13 mouse cellular contexts compared by ENCODE assay signal in the genomic region with DNA sequence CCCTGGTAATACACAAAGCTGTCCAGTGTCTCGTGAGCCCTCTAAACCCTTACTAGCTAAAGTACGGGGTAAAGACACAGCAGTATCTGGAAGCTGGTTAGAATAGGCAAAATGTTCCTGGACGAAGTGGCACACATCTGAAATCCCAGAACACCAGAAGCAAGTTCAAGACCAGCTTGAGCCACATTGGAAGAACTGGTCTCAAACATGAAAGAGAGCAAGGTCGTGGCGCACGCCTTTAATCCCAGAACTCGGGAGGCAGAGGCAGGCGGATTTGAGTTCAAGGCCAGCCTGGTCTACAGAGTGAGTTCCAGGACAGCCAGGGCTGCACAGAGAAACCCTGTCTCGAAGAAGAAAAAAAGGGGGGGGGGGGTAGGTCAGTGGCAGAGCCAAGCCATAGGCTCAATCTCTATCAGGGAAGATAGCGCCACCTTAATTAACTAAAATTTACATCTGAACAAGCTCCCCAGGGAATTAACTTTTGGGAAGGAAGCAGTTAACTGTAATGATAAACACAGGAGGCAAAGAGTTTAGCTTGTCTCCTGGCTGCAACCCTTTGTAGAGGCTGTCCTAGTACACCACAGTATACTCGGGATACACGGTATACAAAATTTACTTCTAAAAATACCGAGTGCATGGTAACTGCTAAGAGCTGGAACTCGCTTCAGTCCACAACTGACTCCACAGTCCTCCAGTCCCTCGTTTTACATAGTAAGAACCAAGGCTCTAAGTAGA. TPM values are rescaled to one million over a fixed set of nuclear protein-coding genes. Genes with fewer than 3 reads are reported as not detected.
DNase-seq lines count a peak whose midpoint lies in the region; ATAC-seq and TF ChIP-seq lines count a peak whose summit lies in the region.
"Had no signal": no experiment of that assay in that cellular context is flagged by ENCODE, and none has a peak within 500 bp of the region (broad histone marks: within the 10 kb centered on the region; RNA-seq: fewer than 3 reads in every experiment).

No protein-coding gene starts in this region.

- ATAC-seq in embryonic facial prominence, embryonic 15.5 days (ENCODE audit: insufficient number of reproducible peaks, low FRiP score, low TSS enrichment, low read depth) = no peak
- ATAC-seq in liver, embryonic 12.5 days = no peak

- no peak for TF ChIP-seq POLR2A in liver, adult 2 months (IDR thresholded peaks at IDR 0.05; ENCODE audit: extremely low read depth, insufficient read depth, low read length)

- H3K27ac ChIP-seq in liver, adult 2 months (replicated peaks; ENCODE audit: insufficient read depth, low read depth, low read length) = peak overlapping the region; percentile 66
- H3K27ac ChIP-seq in embryonic facial prominence, embryonic 15.5 days (replicated peaks) = peak overlapping the region; percentile 60
- H3K27ac ChIP-seq in liver, embryonic 12.5 days = no peak overlapping the region
- H3K27ac ChIP-seq: heart, adult 2 months; liver, embryonic 15.5 days had no signal

- H3K4me3 ChIP-seq in liver, adult 2 months (ENCODE audit: insufficient read depth, low read depth, low read length) = no peak overlapping the region
- H3K4me3 ChIP-seq in embryonic facial prominence, embryonic 15.5 days (replicated peaks) = no peak overlapping the region
- H3K4me3 ChIP-seq in liver, embryonic 12.5 days = no peak overlapping the region
- H3K4me3 ChIP-seq: heart, adult 2 months; liver, embryonic 15.5 days; myocyte had no signal

- H3K4me1 ChIP-seq in liver, adult 2 months (ENCODE audit: control insufficient read depth, insufficient read depth, low read length) = peaks cover 71% of the 10 kb centered on the region
- H3K4me1 ChIP-seq in embryonic facial prominence, embryonic 15.5 days = peaks cover 49% of the 10 kb centered on the region
- H3K4me1 ChIP-seq in liver, embryonic 12.5 days = peaks cover 19% of the 10 kb centered on the region

- WGBS in liver, adult 2 months = 48% methylated on average over 15 of the region's 15 CpGs
- 52% methylated on average over 15 of the region's 15 CpGs for WGBS in embryonic facial prominence, embryonic 15.5 days
- 32% methylated on average over 15 of the region's 15 CpGs for WGBS in liver, embryonic 12.5 days (ENCODE audit: insufficient replicate concordance)

- H3K79me2 ChIP-seq in liver, adult 2 months (ENCODE audit: control insufficient read depth, insufficient read depth, low read length) = peaks cover 4% of the 10 kb centered on the region; the same call in 1 of the 2 replicates

- H3K36me3 ChIP-seq in liver, adult 2 months (ENCODE audit: control insufficient read depth, insufficient read depth, low read length) = peaks cover 66% of the 10 kb centered on the region
- peaks cover 40% of the 10 kb centered on the region for H3K36me3 ChIP-seq in embryonic facial prominence, embryonic 15.5 days
- H3K36me3 ChIP-seq in liver, embryonic 12.5 days = peaks cover 13% of the 10 kb centered on the region; the same call in 1 of the 2 replicates

- H3K4me2 ChIP-seq in embryonic facial prominence, embryonic 15.5 days (replicated peaks) = no peak overlapping the region
- H3K4me2 ChIP-seq in liver, embryonic 12.5 days = 0 out of 2 replicates have a peak overlapping the region, but pooled peaks have one; percentile 4
- H3K4me2 ChIP-seq: liver, embryonic 15.5 days had no signal

- H3K9ac ChIP-seq in liver, adult 2 months (ENCODE audit: low read depth, low read length) = peak overlapping the region; percentile 25; the same call in 1 of the 2 replicates
- no peak overlapping the region for H3K9ac ChIP-seq in embryonic facial prominence, embryonic 15.5 days
- no peak overlapping the region for H3K9ac ChIP-seq in liver, embryonic 12.5 days
- H3K9ac ChIP-seq: liver, embryonic 15.5 days had no signal

- TF ChIP-seq CTCF in liver, adult 2 months (IDR thresholded peaks at IDR 0.05; ENCODE audit: low read depth, low read length) = no peak

- no peaks in the 10 kb centered on the region for H3K27me3 ChIP-seq in liver, adult 2 months (ENCODE audit: control insufficient read depth, insufficient read depth, low read length)
- no peaks in the 10 kb centered on the region for H3K27me3 ChIP-seq in embryonic facial prominence, embryonic 15.5 days
- peaks cover 87% of the 10 kb centered on the region for H3K27me3 ChIP-seq in liver, embryonic 12.5 days (replicated peaks)

- DNase-seq in liver, adult 2 months (ENCODE audit: extremely low read depth, low read depth, low spot score) = peak; percentile 18
- no peak for DNase-seq in liver
- peak; percentile 87 for DNase-seq in R1 (ENCODE audit: low read depth, low spot score)
- no peak for DNase-seq in frontal cortex, postnatal 25 days (ENCODE audit: low spot score in 2 of 2)
- DNase-seq in thymus, postnatal 0 days (ENCODE audit: low spot score) = no peak
- no peak for DNase-seq in ovary, adult 18-20 months (ENCODE audit: low spot score)
- DNase-seq: heart, adult 2 months; right cerebral cortex, postnatal 25 days had no signal

- H3K9me3 ChIP-seq in embryonic facial prominence, embryonic 15.5 days (replicated peaks) = no peaks in the 10 kb centered on the region
- H3K9me3 ChIP-seq in liver, embryonic 12.5 days (replicated peaks) = no peaks in the 10 kb centered on the region
- H3K9me3 ChIP-seq: liver, embryonic 15.5 days had no signal

RNA-seq across cellular contexts. Expression of gene Sdc4, which starts 13.6 kb away (rescaled TPM):
- total RNA-seq in liver, adult 2 months (2014; rRNA removed) = 511 and 573 TPM in 2 replicates
- 178 and 182 TPM in 2 replicates for polyA plus RNA-seq in liver, adult 2 months (2012; rRNA removed)
- 113 and 114 TPM in 2 replicates for polyA plus RNA-seq in embryonic facial prominence, embryonic 15.5 days (2015; fragmentation: Nextera tagmentation; extraction: Ambion mirVana)
- 31.3 and 31.8 TPM in 2 replicates for polyA plus RNA-seq in liver, embryonic 12.5 days (2016; fragmentation: Nextera tagmentation; extraction: Ambion mirVana)
- 28.7 and 40.4 TPM in 2 replicates for polyA plus RNA-seq in thymus, postnatal 0 days (2015; fragmentation: Nextera tagmentation; extraction: Ambion mirVana)

RNA-seq across cellular contexts. Expression of gene Matn4, which starts 25.1 kb away (rescaled TPM):
- 0.07 and 0.09 TPM in 2 replicates for total RNA-seq in liver, adult 2 months (2014; rRNA removed)
- polyA plus RNA-seq in liver, adult 2 months (2012; rRNA removed) = 0.04 and 0.05 TPM in 2 replicates
- 33.4 and 58.2 TPM in 2 replicates for polyA plus RNA-seq in embryonic facial prominence, embryonic 15.5 days (2015; fragmentation: Nextera tagmentation; extraction: Ambion mirVana)
- 0.28 and 0.41 TPM in 2 replicates for polyA plus RNA-seq in liver, embryonic 12.5 days (2016; fragmentation: Nextera tagmentation; extraction: Ambion mirVana)
- 0.08 and 0.12 TPM in 2 replicates for polyA plus RNA-seq in thymus, postnatal 0 days (2015; fragmentation: Nextera tagmentation; extraction: Ambion mirVana)
- total RNA-seq: hematopoietic stem cell, adult 5-6 weeks had no signal

RNA-seq across cellular contexts. Expression of gene Sys1, which starts 26.7 kb away (rescaled TPM):
- 33.7 and 40.9 TPM in 2 replicates for total RNA-seq in liver, adult 2 months (2014; rRNA removed)
- polyA plus RNA-seq in liver, adult 2 months (2012; rRNA removed) = 145 and 157 TPM in 2 replicates
- 66.3 and 67.8 TPM in 2 replicates for polyA plus RNA-seq in embryonic facial prominence, embryonic 15.5 days (2015; fragmentation: Nextera tagmentation; extraction: Ambion mirVana)
- polyA plus RNA-seq in liver, embryonic 12.5 days (2016; fragmentation: Nextera tagmentation; extraction: Ambion mirVana) = 36.1 and 37.9 TPM in 2 replicates
- 77.2 and 83.7 TPM in 2 replicates for polyA plus RNA-seq in thymus, postnatal 0 days (2015; fragmentation: Nextera tagmentation; extraction: Ambion mirVana)

RNA-seq across cellular contexts. Expression of gene Rbpjl, which starts 27.1 kb away (rescaled TPM):
- 0.18 and 0.20 TPM in 2 replicates for total RNA-seq in liver, adult 2 months (2014; rRNA removed)
- not detected in 2 replicates for polyA plus RNA-seq in liver, adult 2 months (2012; rRNA removed)
- polyA plus RNA-seq in embryonic facial prominence, embryonic 15.5 days (2015; fragmentation: Nextera tagmentation; extraction: Ambion mirVana) = 0.50 and 0.98 TPM in 2 replicates
- polyA plus RNA-seq in liver, embryonic 12.5 days (2016; fragmentation: Nextera tagmentation; extraction: Ambion mirVana) = not detected in 2 replicates
- not detected in 2 replicates for polyA plus RNA-seq in thymus, postnatal 0 days (2015; fragmentation: Nextera tagmentation; extraction: Ambion mirVana)
- total RNA-seq: heart, adult 2 months; hematopoietic stem cell, adult 5-6 weeks had no signal

RNA-seq across cellular contexts. Expression of gene Gm20458, which starts 30.7 kb away (rescaled TPM):
- total RNA-seq in liver, adult 2 months (2014; rRNA removed) = 0.46 TPM in 1 of 2 replicates, not detected in the other
- 11.7 and 14.2 TPM in 2 replicates for polyA plus RNA-seq in liver, adult 2 months (2012; rRNA removed)
- polyA plus RNA-seq in embryonic facial prominence, embryonic 15.5 days (2015; fragmentation: Nextera tagmentation; extraction: Ambion mirVana) = 12.2 and 12.5 TPM in 2 replicates
- polyA plus RNA-seq in liver, embryonic 12.5 days (2016; fragmentation: Nextera tagmentation; extraction: Ambion mirVana) = 4.7 and 5.2 TPM in 2 replicates
- 19.4 and 21.5 TPM in 2 replicates for polyA plus RNA-seq in thymus, postnatal 0 days (2015; fragmentation: Nextera tagmentation; extraction: Ambion mirVana)
- total RNA-seq: hematopoietic stem cell, adult 5-6 weeks had no signal

Comparison
In these comparisons a context has a peak if more than half of its experiments do, and no peak if none do; other contexts are left out.
1. DNase-seq: peak in liver, adult 2 months (single experiment) and R1 (single experiment); none in liver (single experiment), frontal cortex, postnatal 25 days (0 of 2), thymus, postnatal 0 days (single experiment) and ovary, adult 18-20 months (single experiment).
2. RNA of gene Matn4, which starts 25.1 kb away (polyA plus RNA-seq): 33.4 to 58.2 TPM in embryonic facial prominence, embryonic 15.5 days; 0.28 to 0.41 TPM in liver, embryonic 12.5 days, 0.08 to 0.12 TPM in thymus, postnatal 0 days and 0.04 to 0.05 TPM in liver, adult 2 months; every median in the first group is over 10 times any median in the second.